Comparison of ENCODE assay signal across 8 mouse cellular contexts in genomic region chr5:139129572-139130151, GRCm38 (mm10). TPM values are rescaled to one million over a fixed set of nuclear protein-coding genes. Genes with fewer than 3 reads are reported as not detected.
DNase-seq lines count a peak whose midpoint lies in the region; ATAC-seq lines count a peak whose summit lies in the region.

No protein-coding gene starts in this region.

- 2% methylated on average over 55 of the region's 55 CpGs for WGBS in forebrain, embryonic 15.5 days
- 3% methylated on average over 55 of the region's 55 CpGs for WGBS in midbrain, embryonic 12.5 days

- H3K27me3 ChIP-seq in forebrain, embryonic 15.5 days = 0 out of 2 replicates have a peak, but pooled peaks cover 4% of the 10 kb centered on the region
- peaks cover 20% of the 10 kb centered on the region for H3K27me3 ChIP-seq in midbrain, embryonic 12.5 days

- peak; percentile 32 for DNase-seq in layer of hippocampus, adult 11-12 months (ENCODE audit: low spot score)
- no peak for DNase-seq in layer of hippocampus, adult 9-10 months (ENCODE audit: low spot score)
- peak; percentile 82 to 83 for DNase-seq in cerebellum, adult 18-20 months
- peak; percentile 47 to 65 for DNase-seq in layer of hippocampus, postnatal 10 days (ENCODE audit: low spot score in 2 of 2)
- peak; percentile 51 for DNase-seq in testis, postnatal 10 days (ENCODE audit: low spot score)
- no peak for DNase-seq in thymus, postnatal 36 days

- no peaks in the 10 kb centered on the region for H3K9me3 ChIP-seq in forebrain, embryonic 15.5 days
- no peaks in the 10 kb centered on the region for H3K9me3 ChIP-seq in midbrain, embryonic 12.5 days

- H3K27ac ChIP-seq in forebrain, embryonic 15.5 days (replicated peaks) = peak overlapping the region; percentile 75
- H3K27ac ChIP-seq in midbrain, embryonic 12.5 days (replicated peaks) = peak overlapping the region; percentile 54; the same call in 1 of the 2 replicates

- H3K4me2 ChIP-seq in forebrain, embryonic 15.5 days (replicated peaks) = peak overlapping the region; percentile 82
- H3K4me2 ChIP-seq in midbrain, embryonic 12.5 days (replicated peaks) = peak overlapping the region; percentile 85

- ATAC-seq in forebrain, embryonic 15.5 days (replicated peaks) = peak; percentile 86
- ATAC-seq in midbrain, embryonic 12.5 days (ENCODE audit: low FRiP score, low read depth) = peak; percentile 88

- H3K36me3 ChIP-seq in forebrain, embryonic 15.5 days = peaks cover 5% of the 10 kb centered on the region; the same call in 1 of the 2 replicates
- no peaks in the 10 kb centered on the region for H3K36me3 ChIP-seq in midbrain, embryonic 12.5 days

- H3K4me1 ChIP-seq in forebrain, embryonic 15.5 days = peaks cover 21% of the 10 kb centered on the region
- peaks cover 14% of the 10 kb centered on the region; the same call in 1 of the 2 replicates for H3K4me1 ChIP-seq in midbrain, embryonic 12.5 days

- peak overlapping the region; percentile 64 for H3K4me3 ChIP-seq in forebrain, embryonic 15.5 days
- peak overlapping the region; percentile 59 for H3K4me3 ChIP-seq in midbrain, embryonic 12.5 days

- H3K9ac ChIP-seq in forebrain, embryonic 15.5 days (replicated peaks) = peak overlapping the region; percentile 66
- peak overlapping the region; percentile 63 for H3K9ac ChIP-seq in midbrain, embryonic 12.5 days (replicated peaks)

RNA-seq across cellular contexts. Expression of gene Prkar1b, which starts 20.1 kb away (rescaled TPM):
- 171 and 193 TPM in 2 replicates for polyA plus RNA-seq in forebrain, embryonic 15.5 days (2015; fragmentation: Nextera tagmentation; extraction: Ambion mirVana)
- total RNA-seq in layer of hippocampus, postnatal 10 days (2021) = 100 to 1,000 TPM; 404 to 409 TPM
- 45.5 and 50.4 TPM in 2 replicates for polyA plus RNA-seq in midbrain, embryonic 12.5 days (2016; fragmentation: Nextera tagmentation; extraction: Ambion mirVana)

RNA-seq across cellular contexts. Expression of gene Dnaaf5, which starts 20.4 kb away (rescaled TPM):
- 3.2 and 3.9 TPM in 2 replicates for polyA plus RNA-seq in forebrain, embryonic 15.5 days (2015; fragmentation: Nextera tagmentation; extraction: Ambion mirVana)
- total RNA-seq in layer of hippocampus, postnatal 10 days (2021) = 10 to 100 TPM in 1 of 2 experiments, 1 to 10 TPM in 1; 7.3 to 11.4 TPM
- polyA plus RNA-seq in midbrain, embryonic 12.5 days (2016; fragmentation: Nextera tagmentation; extraction: Ambion mirVana) = 6.7 and 6.9 TPM in 2 replicates

Comparison
In these comparisons a context has a peak if more than half of its experiments do, and no peak if none do; other contexts are left out.
1. DNase-seq: peak in layer of hippocampus, adult 11-12 months (single experiment), cerebellum, adult 18-20 months (2 of 2), layer of hippocampus, postnatal 10 days (2 of 2) and testis, postnatal 10 days (single experiment); none in layer of hippocampus, adult 9-10 months (single experiment) and thymus, postnatal 36 days (0 of 2).